Mouse (Mus musculus) gastrocnemius, adult 2 months (tissue): Measurements from ENCODE around the gene Gm4131. TPM values are rescaled to one million over a fixed set of nuclear protein-coding genes. Genes with fewer than 3 reads are reported as not detected.
"Not testable (repeated sequence)": the region's sequence is repeated elsewhere in the genome, so short reads cannot be mapped to it uniquely, and the experiment has no call there.

Experiments
- DNase-seq: peaks from one replicate; pipeline ENCODE4 v3.0.0; 2022
- H3K27ac ChIP-seq: fragments of 200-600 bp; 2 replicates; pipeline ENCODE4 v1.8.1; 2022; ENCODE audit warnings: mild to moderate bottlenecking
- H3K4me3 ChIP-seq: fragments of 200-600 bp; 2 replicates; pipeline ENCODE4 v1.8.1; 2022; ENCODE audit warnings: mild to moderate bottlenecking, moderate library complexity
- CTCF ChIP-seq: fragments of 200-600 bp; IDR thresholded peaks from 2 replicates; pipeline ENCODE4 v1.8.1; 2022; ENCODE audit warnings: antibody characterized with exemption, mild to moderate bottlenecking, moderate library complexity
- intact Hi-C: fragments of 180-260 bp; cut with DNase I; formaldehyde crosslinking; loops from one replicate; pipeline ENCODE4 v1.15.1; 2025
- long read RNA-seq, 2 experiments: library from polyadenylated mRNA; stranded (forward); transcript quantifications; one replicate each; pipeline ENCODE4 v2.0.0; 2021
- total RNA-seq, 2 experiments: library from RNA; stranded (reverse); gene quantifications; 2 replicates each; pipeline ENCODE4 v1.2.3; 2021

Gene Gm4131
- not detected for total RNA-seq
- long read RNA-seq, experiment 1: 0 reads
- long read RNA-seq, experiment 2: 0 reads

DNA sequence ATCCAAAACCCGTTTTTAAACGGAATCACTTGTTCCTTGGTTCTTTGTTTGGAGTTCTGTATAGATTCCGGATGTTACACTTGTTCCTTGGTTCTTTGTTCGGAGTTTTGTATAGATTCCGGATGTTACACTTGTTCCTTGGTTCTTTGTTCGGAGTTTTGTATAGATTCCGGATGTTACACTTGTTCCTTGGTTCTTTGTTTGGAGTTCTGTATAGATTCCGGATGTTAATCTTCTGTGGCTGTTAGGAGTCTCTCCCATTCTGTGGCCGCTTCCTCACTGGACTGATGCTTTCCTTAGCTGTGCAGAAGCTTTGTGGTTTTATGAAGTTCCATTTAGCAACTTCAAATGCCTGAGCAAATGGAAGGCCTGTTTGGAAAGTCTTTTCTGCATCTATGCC is at the start of gene Gm4131:
Gene Gm4131, minus strand, starts transcription at position 101 of the 400 bp plus-strand sequence.
- H3K4me3 ChIP-seq, H3K27ac ChIP-seq, DNase-seq, intact Hi-C loops: not testable (repeated sequence)

GRCm38 (mm10) chr14:62609904-62610303 is 43.2 kb upstream of the Gm4131 start:
- H3K4me3 ChIP-seq: no peak overlapping the region
- TF ChIP-seq CTCF: no peak
- no peak overlapping the region for H3K27ac ChIP-seq
- intact Hi-C loops: no loop called here
- no peak for DNase-seq

- no peak for DNase-seq
- TF ChIP-seq CTCF: no peak; the same call in 1 of the 2 replicates
- H3K27ac ChIP-seq: no peak overlapping the region
- no peak overlapping the region for H3K4me3 ChIP-seq
- intact Hi-C loops: no loop called here
Observed at GRCm38 (mm10) chr14:62607791-62608196, 41.1 kb upstream of the Gm4131 start.

DNA sequence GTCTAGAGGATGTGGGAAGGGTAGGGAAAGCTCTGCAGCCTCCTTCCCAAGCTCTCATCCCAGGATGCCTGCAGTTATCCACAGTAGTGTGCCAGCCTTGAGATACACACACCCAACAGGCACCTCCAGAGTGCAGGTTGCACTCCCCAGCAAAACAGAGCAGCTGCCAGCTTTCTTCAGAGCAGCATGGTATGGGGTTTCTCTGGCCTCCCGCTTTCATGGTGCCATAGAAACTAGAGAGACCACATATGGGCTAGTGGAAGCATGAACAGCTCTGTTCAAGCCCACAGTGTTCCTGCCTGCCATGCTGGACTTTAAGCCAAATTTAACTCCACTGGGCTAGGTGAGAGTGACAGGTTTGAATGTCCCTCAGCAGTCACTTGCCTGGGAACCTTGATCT is 36.1 kb upstream of the Gm4131 start:
- Histone ChIP-seq H3K4me3 (no peak overlapping the region), H3K27ac (no peak overlapping the region)
- intact Hi-C loops: no loop called here
- DNase-seq: no peak
- no peak for TF ChIP-seq CTCF

- intact Hi-C loops: no loop called here
- no peak for DNase-seq
- Histone ChIP-seq H3K4me3 (no peak overlapping the region), H3K27ac (no peak overlapping the region)
- TF ChIP-seq CTCF: no peak
Observed at GRCm38 (mm10) chr14:62602271-62602670, 35.5 kb upstream of the Gm4131 start.

GRCm38 (mm10) chr14:62600109-62600522 is 33.4 kb upstream of the Gm4131 start:
- intact Hi-C loops: no loop called here
- DNase-seq: no peak
- H3K27ac ChIP-seq: no peak overlapping the region
- no peak overlapping the region for H3K4me3 ChIP-seq
- no peak for TF ChIP-seq CTCF

DNA sequence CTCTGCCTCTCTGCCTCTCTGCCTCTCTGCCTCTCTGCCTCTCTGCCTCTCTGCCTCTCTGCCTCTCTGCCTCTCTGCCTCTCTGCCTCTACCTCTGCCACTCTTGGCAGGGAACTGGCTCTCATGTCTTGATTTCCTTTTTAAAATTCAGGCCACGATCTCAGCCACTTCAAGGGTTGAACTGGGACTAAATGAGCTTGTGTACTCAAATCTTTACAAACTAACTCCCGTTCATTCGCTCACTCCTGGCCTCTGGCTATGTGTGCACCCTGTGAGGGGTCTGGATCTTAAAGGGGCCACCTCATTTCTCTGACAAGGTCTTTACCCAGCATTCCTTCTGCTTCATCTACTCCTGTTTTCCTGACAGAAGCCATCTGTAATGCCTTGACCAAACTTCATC is 18.6 kb upstream of the Gm4131 start:
- no peak for DNase-seq
- Histone ChIP-seq H3K27ac (no peak overlapping the region), H3K4me3 (no peak overlapping the region)
- intact Hi-C loops: no loop called here
- no peak for TF ChIP-seq CTCF

DNA sequence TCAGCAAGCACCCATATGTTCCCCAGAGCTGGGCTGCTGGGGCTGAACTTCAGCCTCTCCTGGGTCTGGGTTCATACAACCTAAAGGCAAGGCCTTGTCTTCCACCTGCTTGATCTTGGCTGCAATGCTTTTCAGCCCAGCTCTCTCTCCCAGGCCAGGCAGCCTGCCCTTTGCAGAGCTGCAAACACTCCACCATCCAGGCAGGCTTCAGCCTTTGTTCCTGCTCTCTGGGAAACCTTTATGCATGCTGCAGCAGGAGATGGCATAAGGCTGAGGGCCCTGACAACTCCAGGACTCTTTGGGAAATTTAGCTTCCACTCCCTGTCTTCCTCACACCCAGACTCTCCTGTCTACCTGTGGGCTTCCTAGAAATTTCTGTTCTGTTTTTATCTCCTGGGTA is 17.9 kb upstream of the Gm4131 start:
- intact Hi-C loops: no loop called here
- DNase-seq: no peak
- Histone ChIP-seq H3K4me3 (no peak overlapping the region), H3K27ac (no peak overlapping the region)
- no peak for TF ChIP-seq CTCF

DNA sequence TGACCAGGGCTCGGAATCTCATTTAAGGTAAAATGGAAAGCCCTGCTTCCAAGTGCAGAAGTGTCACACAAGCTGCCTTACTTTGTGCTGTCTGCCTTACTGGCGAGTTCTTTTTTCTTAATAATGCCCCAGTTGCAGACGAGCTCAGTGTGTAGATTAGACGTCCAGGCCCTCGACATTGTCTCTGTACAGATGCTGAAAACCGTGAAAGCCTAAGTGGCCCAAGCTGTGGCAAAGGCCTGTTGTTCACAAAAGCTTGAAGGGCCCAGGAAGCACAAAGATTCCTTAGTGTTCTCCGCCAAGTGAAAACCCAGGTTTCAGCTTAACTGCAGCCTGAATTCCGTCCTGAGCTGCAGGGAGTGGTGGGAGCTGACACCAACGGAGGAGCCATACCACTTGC is 15.0 kb upstream of the Gm4131 start:
- DNase-seq: no peak
- Histone ChIP-seq H3K27ac (no peak overlapping the region), H3K4me3 (no peak overlapping the region)
- no peak for TF ChIP-seq CTCF
- intact Hi-C loops: no loop called here

- Histone ChIP-seq H3K4me3 (no peak overlapping the region), H3K27ac (no peak overlapping the region)
- DNase-seq: no peak
- no peak for TF ChIP-seq CTCF
- intact Hi-C loops: no loop called here
Observed at GRCm38 (mm10) chr14:62580945-62581344, 14.2 kb upstream of the Gm4131 start.

DNA sequence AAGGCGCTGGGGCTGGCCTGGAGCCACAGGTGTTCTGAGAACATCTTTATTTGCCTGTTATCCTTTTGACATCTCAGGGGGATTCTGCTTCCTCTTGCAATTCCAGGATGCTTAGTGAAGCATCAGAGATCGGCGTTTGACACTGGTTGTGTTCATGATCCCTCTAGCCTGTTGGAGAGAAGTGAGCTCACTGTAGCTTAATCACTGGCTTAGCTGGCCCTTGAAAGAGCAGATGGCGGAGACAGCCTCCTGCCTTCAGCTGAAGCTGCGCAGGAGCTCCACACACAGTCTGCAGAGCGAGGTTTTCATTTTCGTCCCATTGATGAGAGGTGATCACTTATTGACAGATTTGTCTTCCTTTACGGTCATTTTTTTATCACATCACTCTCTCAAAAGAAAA is 9.1 kb upstream of the Gm4131 start:
- no peak for TF ChIP-seq CTCF
- Histone ChIP-seq H3K4me3 (no peak overlapping the region), H3K27ac (no peak overlapping the region)
- no peak for DNase-seq
- intact Hi-C loops: no loop called here

DNA sequence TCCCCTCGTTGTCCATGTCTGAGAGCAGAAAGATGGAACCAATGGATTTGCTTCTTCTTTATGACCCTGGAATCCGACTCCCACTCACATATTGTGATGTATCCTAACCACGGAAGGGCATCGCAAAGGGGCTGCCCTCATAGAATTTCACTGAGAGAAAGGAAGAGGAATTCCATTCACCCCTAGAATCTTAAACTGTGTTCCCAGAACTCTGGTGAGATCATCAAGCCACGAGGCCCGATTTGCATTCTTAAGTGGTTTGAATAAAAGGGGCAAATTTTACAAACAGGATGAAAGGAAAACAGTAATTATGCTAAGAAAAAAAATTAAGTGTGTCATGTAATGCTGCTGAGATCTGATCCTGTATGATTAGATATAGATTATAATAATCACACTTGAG is 8.2 kb upstream of the Gm4131 start:
- H3K27ac ChIP-seq: no peak overlapping the region
- TF ChIP-seq CTCF: no peak
- no peak for DNase-seq
- H3K4me3 ChIP-seq: no peak overlapping the region
- intact Hi-C loops: no loop called here

DNA sequence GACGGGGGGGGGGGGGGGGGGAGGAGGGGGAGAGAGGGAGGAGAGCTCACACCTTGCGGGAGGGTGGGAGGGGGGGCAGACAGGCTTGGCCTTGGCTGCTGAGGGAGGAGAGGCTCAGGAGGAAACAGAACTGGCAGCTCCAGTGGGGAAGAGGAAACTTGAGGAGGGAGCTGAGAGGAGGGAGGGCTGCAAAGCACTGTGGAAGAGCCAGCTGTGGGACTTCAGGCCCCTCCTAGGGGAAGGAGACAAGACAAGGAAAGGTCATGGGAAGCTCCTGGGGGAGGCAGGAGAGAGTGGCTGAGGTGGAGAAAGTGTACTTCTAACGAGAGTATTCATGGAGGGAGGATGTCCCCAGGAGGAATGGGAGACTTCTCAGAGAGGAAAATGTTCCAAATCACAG is 6.7 kb upstream of the Gm4131 start:
- no peak for TF ChIP-seq CTCF
- no peak for DNase-seq
- no peak overlapping the region for H3K4me3 ChIP-seq
- no peak overlapping the region for H3K27ac ChIP-seq
- intact Hi-C loops: no loop called here

GRCm38 (mm10) chr14:62570299-62570698 is 3.6 kb upstream of the Gm4131 start:
- Histone ChIP-seq H3K4me3 (no peak overlapping the region), H3K27ac (no peak overlapping the region)
- DNase-seq: peak; percentile 36
- intact Hi-C loops: no loop called here
- no peak for TF ChIP-seq CTCF

DNA sequence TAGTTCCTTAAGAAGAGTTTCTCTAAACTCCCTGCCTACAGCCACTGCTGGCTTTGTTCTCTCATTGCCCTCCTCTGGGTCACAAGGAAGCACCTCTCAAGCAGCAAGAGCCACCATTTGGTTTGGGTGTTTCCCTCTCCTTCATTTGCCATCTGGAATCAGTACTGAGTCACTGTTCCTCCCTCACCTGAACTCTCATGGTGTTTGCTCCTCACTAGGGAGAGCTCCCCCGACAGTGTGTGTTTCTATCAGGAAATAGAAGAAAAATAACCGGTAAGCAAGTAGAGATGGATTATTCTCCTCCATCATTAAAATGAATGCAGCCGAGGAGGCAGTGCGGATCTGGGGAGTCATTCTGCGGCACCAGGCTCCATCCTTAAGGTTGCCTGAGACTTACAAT is 2.7 kb upstream of the Gm4131 start:
- no peak overlapping the region for H3K27ac ChIP-seq
- no peak for DNase-seq
- H3K4me3 ChIP-seq: no peak overlapping the region
- intact Hi-C loops: no loop called here
- TF ChIP-seq CTCF: no peak
